Mouse (Mus musculus): ENCODE measurements at regions not wholly inside any gene's neighbourhood (a gene's known extent, or its start where the extent isn't known, plus 50 kb on each side); places are given as distances from the start of the nearest gene placed in this dataset.

- Histone ChIP-seq H3K4me2 (ENCODE audit: low read depth, severe bottlenecking) (no peak overlapping the region), H3K27me3 (ENCODE audit: control insufficient read depth, insufficient read depth, low read length) (no peaks in the 10 kb centered on the region), H3K36me3 (ENCODE audit: control insufficient read depth, insufficient read depth, low read length) (no peaks in the 10 kb centered on the region), H3K9me3 (ENCODE audit: control insufficient read depth, low read length) (no peaks in the 10 kb centered on the region), H3K4me1 (ENCODE audit: control insufficient read depth, insufficient read depth, low read length) (no peaks in the 10 kb centered on the region), H3K9ac (ENCODE audit: low read length) (no peak overlapping the region), H3K27ac (replicated peaks; ENCODE audit: low read depth, low read length) (no peak overlapping the region), H3K4me3 (ENCODE audit: low read depth, low read length) (no peak overlapping the region)
- WGBS: 72% methylated on average over 3 of the region's 3 CpGs
- DNase-seq (ENCODE audit: low spot score) (peak; percentile 24), ATAC-seq (ENCODE audit: insufficient number of reproducible peaks, low FRiP score, low TSS enrichment, low read depth) (no peak)
Observed at GRCm38 (mm10) chr17:75619472-75619871, 67.7 kb upstream of the Fam98a start.

GRCm38 (mm10) chr17:75618514-75618913 lies 66.8 kb upstream of the Fam98a start:
- Histone ChIP-seq H3K27ac (replicated peaks; ENCODE audit: low read depth, low read length) (no peak overlapping the region), H3K9me3 (ENCODE audit: control insufficient read depth, low read length) (no peaks in the 10 kb centered on the region), H3K9ac (ENCODE audit: low read length) (no peak overlapping the region), H3K4me1 (ENCODE audit: control insufficient read depth, insufficient read depth, low read length) (no peaks in the 10 kb centered on the region), H3K4me3 (ENCODE audit: low read depth, low read length) (no peak overlapping the region), H3K36me3 (ENCODE audit: control insufficient read depth, insufficient read depth, low read length) (no peaks in the 10 kb centered on the region), H3K4me2 (ENCODE audit: low read depth, severe bottlenecking) (no peak overlapping the region), H3K27me3 (ENCODE audit: control insufficient read depth, insufficient read depth, low read length) (no peaks in the 10 kb centered on the region)
- ATAC-seq (ENCODE audit: insufficient number of reproducible peaks, low FRiP score, low TSS enrichment, low read depth): no peak
- no peak for DNase-seq (ENCODE audit: low spot score)
- WGBS: 93% methylated on average over 3 of the region's 3 CpGs

GRCm38 (mm10) chr17:75617280-75617679 lies 65.5 kb upstream of the Fam98a start:
- 27% methylated on average over 6 of the region's 6 CpGs for WGBS
- Histone ChIP-seq H3K4me1 (ENCODE audit: control insufficient read depth, insufficient read depth, low read length) (no peaks in the 10 kb centered on the region), H3K9ac (ENCODE audit: low read length) (no peak overlapping the region), H3K27ac (replicated peaks; ENCODE audit: low read depth, low read length) (no peak overlapping the region), H3K4me2 (ENCODE audit: low read depth, severe bottlenecking) (no peak overlapping the region), H3K36me3 (ENCODE audit: control insufficient read depth, insufficient read depth, low read length) (no peaks in the 10 kb centered on the region), H3K4me3 (ENCODE audit: low read depth, low read length) (no peak overlapping the region), H3K27me3 (ENCODE audit: control insufficient read depth, insufficient read depth, low read length) (no peaks in the 10 kb centered on the region), H3K9me3 (ENCODE audit: control insufficient read depth, low read length) (no peaks in the 10 kb centered on the region)
- peak; percentile 24 for DNase-seq (ENCODE audit: low spot score)
- peak; percentile 21; the same call in 1 of the 2 replicates for ATAC-seq (ENCODE audit: insufficient number of reproducible peaks, low FRiP score, low TSS enrichment, low read depth)

- 76% methylated on average over 2 of the region's 2 CpGs for whole genome bisulfite sequencing
- H3K9me3 ChIP-seq (ENCODE audit: control insufficient read depth, low read length): no peaks in the 10 kb centered on the region
- no peak overlapping the region for H3K4me3 ChIP-seq (ENCODE audit: low read depth, low read length)
- H3K36me3 ChIP-seq (ENCODE audit: control insufficient read depth, insufficient read depth, low read length): no peaks in the 10 kb centered on the region
- ATAC-seq (ENCODE audit: insufficient number of reproducible peaks, low FRiP score, low TSS enrichment, low read depth) (no peak), DNase-seq (ENCODE audit: low spot score) (peak; percentile 32)
- H3K4me1 ChIP-seq (ENCODE audit: control insufficient read depth, insufficient read depth, low read length): no peaks in the 10 kb centered on the region
- H3K27ac ChIP-seq (replicated peaks; ENCODE audit: low read depth, low read length): no peak overlapping the region
- H3K4me2 ChIP-seq (ENCODE audit: low read depth, severe bottlenecking): no peak overlapping the region
- no peaks in the 10 kb centered on the region for H3K27me3 ChIP-seq (ENCODE audit: control insufficient read depth, insufficient read depth, low read length)
- no peak overlapping the region for H3K9ac ChIP-seq (ENCODE audit: low read length)
Observed at GRCm38 (mm10) chr17:75615335-75615734, 63.6 kb upstream of the Fam98a start.

- DNase-seq (ENCODE audit: low spot score): no peak
- 6% methylated on average over 4 of the region's 4 CpGs for WGBS
Observed at GRCm38 (mm10) chr17:75603417-75604086, 51.8 kb upstream of the Fam98a start.

More at GRCm38 (mm10) chr17:75603417-75604086, 51.8 kb upstream of the Fam98a start:
- no peak overlapping the region for H3K9ac ChIP-seq (ENCODE audit: low read length)
- no peaks in the 10 kb centered on the region for H3K9me3 ChIP-seq (ENCODE audit: control insufficient read depth, low read length)
- no peak overlapping the region for H3K4me3 ChIP-seq (ENCODE audit: low read depth, low read length)
- H3K36me3 ChIP-seq (ENCODE audit: control insufficient read depth, insufficient read depth, low read length): no peaks in the 10 kb centered on the region
- no peaks in the 10 kb centered on the region for H3K27me3 ChIP-seq (ENCODE audit: control insufficient read depth, insufficient read depth, low read length)
- no peaks in the 10 kb centered on the region for H3K4me1 ChIP-seq (ENCODE audit: control insufficient read depth, insufficient read depth, low read length)
- ATAC-seq (ENCODE audit: insufficient number of reproducible peaks, low FRiP score, low TSS enrichment, low read depth): no peak
- H3K27ac ChIP-seq (replicated peaks; ENCODE audit: low read depth, low read length): no peak overlapping the region
- no peak overlapping the region for H3K4me2 ChIP-seq (ENCODE audit: low read depth, severe bottlenecking)
